Mouse (Mus musculus) ES-Bruce4 (cell line): ENCODE results near the gene Cypt12. TPM values are rescaled to one million over a fixed set of nuclear protein-coding genes. Genes with fewer than 3 reads are reported as not detected.

Source experiments
- H3K27ac ChIP-seq: 2 replicates; pipeline ENCODE4 v1.5.1; 2012; ENCODE audit warnings: low read length, inconsistent platforms; ENCODE audit not compliant: insufficient read depth
- H3K27me3 ChIP-seq: 2 replicates; pipeline ENCODE4 v1.6.1; 2012; ENCODE audit warnings: mild to moderate bottlenecking, low read length, inconsistent platforms; ENCODE audit not compliant: control insufficient read depth, poor library complexity, insufficient read depth, severe bottlenecking
- H3K36me3 ChIP-seq: 2 replicates; pipeline ENCODE4 v1.6.1; 2012; ENCODE audit warnings: inconsistent platforms, mild to moderate bottlenecking, low read length, moderate library complexity; ENCODE audit not compliant: control insufficient read depth, poor library complexity, insufficient read depth, severe bottlenecking
- H3K4me1 ChIP-seq: one replicate; pipeline ENCODE4 v1.8.1; 2011; ENCODE audit warnings: low read length; ENCODE audit not compliant: control insufficient read depth, insufficient read depth
- H3K4me3 ChIP-seq: 2 replicates; pipeline ENCODE4 v1.5.1; 2011; ENCODE audit warnings: low read depth, mild to moderate bottlenecking, low read length
- H3K9ac ChIP-seq: 2 replicates; pipeline ENCODE4 v1.6.1; 2012; ENCODE audit warnings: low read depth, mild to moderate bottlenecking, inconsistent platforms; ENCODE audit not compliant: poor library complexity, severe bottlenecking
- H3K9me3 ChIP-seq: replicated peaks from 2 replicates; pipeline ENCODE4 v1.6.1; 2012; ENCODE audit warnings: mild to moderate bottlenecking, low read length, inconsistent platforms; ENCODE audit not compliant: control insufficient read depth, poor library complexity, insufficient read depth, severe bottlenecking
- CTCF ChIP-seq: IDR thresholded peaks from one replicate; pipeline ENCODE4 v1.8.1; 2011; ENCODE audit warnings: low read depth, low read length
- EP300 ChIP-seq: IDR thresholded peaks from 2 replicates; pipeline ENCODE4 v1.6.1; 2011; ENCODE audit warnings: low read depth, low read length; ENCODE audit not compliant: insufficient read depth
- POLR2A ChIP-seq: IDR thresholded peaks from one replicate; pipeline ENCODE4 v1.8.1; 2011; ENCODE audit warnings: low read length; ENCODE audit not compliant: insufficient read depth
- polyA plus RNA-seq: library from polyadenylated mRNA; stranded (reverse); fragments of >200 nt; gene quantifications from 2 replicates; pipeline ENCODE4 v1.2.4, GENCODE M21; 2011; ENCODE audit warnings: low read depth; ENCODE audit not compliant: missing spikeins, insufficient read depth, insufficient read length

Cypt12 gene
- not detected in 2 replicates for polyA plus RNA-seq

DNA sequence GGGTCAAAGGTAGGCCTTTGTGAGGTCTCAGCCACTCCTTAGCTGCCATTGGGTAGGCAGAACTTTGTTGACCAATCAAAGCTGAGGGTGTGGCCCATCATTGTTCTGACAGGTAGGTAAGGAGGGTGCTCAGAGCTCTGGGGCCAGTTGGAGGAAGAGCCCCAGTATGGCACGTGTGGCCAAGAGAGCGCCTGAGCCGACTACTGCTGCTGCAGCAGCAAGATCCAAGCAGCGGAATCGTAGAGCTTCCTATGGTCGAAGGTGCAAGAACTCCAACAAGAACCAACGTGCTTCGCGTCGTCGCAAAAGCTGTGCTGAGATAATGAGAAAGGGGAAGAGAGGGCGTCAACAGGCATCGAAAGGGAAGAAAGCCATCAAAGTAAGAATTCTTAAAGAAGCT, at the start of gene Cypt12:
TSS of gene Cypt12 (plus strand) at position 112 of the 400 bp plus-strand sequence.
- H3K36me3 ChIP-seq = no peaks in the 10 kb centered on the region
- TF ChIP-seq POLR2A = no peak
- no peak for TF ChIP-seq EP300
- no peak for TF ChIP-seq CTCF
- no peak within 1 kb of the TSS for H3K27ac ChIP-seq
- no peaks in the 10 kb centered on the region for H3K9me3 ChIP-seq
- H3K27me3 ChIP-seq = no peaks in the 10 kb centered on the region
- H3K4me3 ChIP-seq = no peak within 1 kb of the TSS
- H3K4me1 ChIP-seq = no peaks in the 10 kb centered on the region
- H3K9ac ChIP-seq = no peak within 1 kb of the TSS

DNA sequence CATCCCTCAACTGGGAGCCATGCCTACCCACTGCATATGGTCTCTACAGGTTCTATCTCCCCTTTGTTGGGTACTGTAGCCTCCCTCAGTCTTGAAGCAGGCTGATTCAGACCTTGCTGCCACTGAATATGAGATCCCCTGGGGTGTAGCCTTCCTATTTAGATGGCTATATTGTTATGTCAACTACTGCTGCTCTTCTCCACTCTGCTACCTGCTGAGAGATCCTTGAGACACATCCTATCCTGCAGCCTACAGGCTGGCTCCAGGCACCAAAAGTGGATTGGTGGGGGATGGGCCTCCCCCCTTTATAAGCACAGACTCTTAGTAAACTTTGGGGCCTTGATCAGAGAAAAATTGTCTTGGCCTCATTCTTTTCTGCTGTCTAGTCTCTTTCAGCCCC, 34.4 kb upstream of the Cypt12 start:
- Histone ChIP-seq H3K9me3 (no peaks in the 10 kb centered on the region), H3K9ac (no peak overlapping the region), H3K36me3 (no peaks in the 10 kb centered on the region), H3K27me3 (no peaks in the 10 kb centered on the region; the same call in 1 of the 2 replicates), H3K27ac (no peak overlapping the region), H3K4me3 (no peak overlapping the region), H3K4me1 (no peaks in the 10 kb centered on the region)
- TF ChIP-seq CTCF = no peak
- TF ChIP-seq POLR2A = no peak
- no peak for TF ChIP-seq EP300

DNA sequence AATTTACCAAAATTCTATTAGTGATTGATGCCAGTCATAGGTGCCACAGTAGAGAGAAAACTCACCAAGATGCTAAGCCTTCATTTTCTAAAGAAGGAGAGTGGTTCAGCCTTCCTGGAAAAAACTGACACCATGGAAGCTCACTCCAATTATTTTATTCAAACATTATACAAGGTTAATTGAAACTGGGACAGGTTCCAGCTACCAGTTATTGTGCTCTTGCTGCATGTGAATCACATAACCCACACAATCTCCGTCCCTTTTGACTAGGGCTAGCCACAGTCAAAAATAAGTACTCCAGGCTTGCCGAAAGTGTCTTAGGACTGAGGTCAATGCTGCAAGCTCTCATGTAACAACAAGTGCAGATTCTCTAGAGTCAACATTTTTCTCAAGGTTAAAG, 8.0 kb upstream of the Cypt12 start:
- Histone ChIP-seq H3K4me3 (no peak overlapping the region), H3K9me3 (no peaks in the 10 kb centered on the region), H3K36me3 (no peaks in the 10 kb centered on the region), H3K27ac (no peak overlapping the region), H3K27me3 (no peaks in the 10 kb centered on the region), H3K4me1 (no peaks in the 10 kb centered on the region), H3K9ac (no peak overlapping the region)
- TF ChIP-seq EP300 = no peak
- TF ChIP-seq CTCF = no peak
- no peak for TF ChIP-seq POLR2A
